Comparison of ENCODE assay signal across 8 mouse cellular contexts in genomic region chr12:86833711-86834415, GRCm38 (mm10). TPM values are rescaled to one million over a fixed set of nuclear protein-coding genes. Genes with fewer than 3 reads are reported as not detected.
A peak's percentile ranks its signal among the peaks of the same experiment; 100 is the strongest.
DNase-seq lines count a peak whose midpoint lies in the region; ATAC-seq lines count a peak whose summit lies in the region.

No protein-coding gene starts in this region.

- 61% methylated on average over 6 of the region's 6 CpGs for WGBS in midbrain, embryonic 11.5 days
- 54% methylated on average over 6 of the region's 6 CpGs for WGBS in midbrain, embryonic 16.5 days
- 57% methylated on average over 6 of the region's 6 CpGs for WGBS in kidney, embryonic 14.5 days
- WGBS in stomach, embryonic 14.5 days: 56% methylated on average over 6 of the region's 6 CpGs

- no peaks in the 10 kb centered on the region; the same call in 1 of the 2 replicates for H3K27me3 ChIP-seq in midbrain, embryonic 11.5 days (ENCODE audit: control insufficient read depth, insufficient read depth, low read length)
- H3K27me3 ChIP-seq in midbrain, embryonic 16.5 days (ENCODE audit: control insufficient read depth, insufficient read depth, low read depth, low read length): no peaks in the 10 kb centered on the region
- no peaks in the 10 kb centered on the region for H3K27me3 ChIP-seq in kidney, embryonic 14.5 days (ENCODE audit: control insufficient read depth, insufficient read depth, low read length)
- no peaks in the 10 kb centered on the region for H3K27me3 ChIP-seq in stomach, embryonic 14.5 days (ENCODE audit: control insufficient read depth, insufficient read depth, low read length)

- H3K4me3 ChIP-seq in midbrain, embryonic 11.5 days (ENCODE audit: low read depth, low read length): no peak overlapping the region
- no peak overlapping the region for H3K4me3 ChIP-seq in midbrain, embryonic 16.5 days (ENCODE audit: low read depth, low read length)
- H3K4me3 ChIP-seq in kidney, embryonic 14.5 days (ENCODE audit: low read length): no peak overlapping the region
- H3K4me3 ChIP-seq in stomach, embryonic 14.5 days (ENCODE audit: low read depth, low read length): no peak overlapping the region

- H3K36me3 ChIP-seq in midbrain, embryonic 11.5 days (ENCODE audit: control insufficient read depth, insufficient read depth, low read length): no peaks in the 10 kb centered on the region
- H3K36me3 ChIP-seq in midbrain, embryonic 16.5 days (ENCODE audit: control insufficient read depth, insufficient read depth, low read length): no peaks in the 10 kb centered on the region
- H3K36me3 ChIP-seq in kidney, embryonic 14.5 days (ENCODE audit: control insufficient read depth, insufficient read depth, low read length): no peaks in the 10 kb centered on the region
- no peaks in the 10 kb centered on the region for H3K36me3 ChIP-seq in stomach, embryonic 14.5 days (ENCODE audit: control insufficient read depth, insufficient read depth, low read length)

- H3K4me1 ChIP-seq in midbrain, embryonic 11.5 days (ENCODE audit: control insufficient read depth, insufficient read depth, low read length): peaks cover 20% of the 10 kb centered on the region
- H3K4me1 ChIP-seq in midbrain, embryonic 16.5 days (ENCODE audit: control insufficient read depth, insufficient read depth, low read length): peaks cover 27% of the 10 kb centered on the region
- peaks cover 37% of the 10 kb centered on the region for H3K4me1 ChIP-seq in kidney, embryonic 14.5 days (ENCODE audit: control insufficient read depth, insufficient read depth, low read length)
- H3K4me1 ChIP-seq in stomach, embryonic 14.5 days (ENCODE audit: control insufficient read depth, insufficient read depth, low read length): peaks cover 43% of the 10 kb centered on the region

- H3K27ac ChIP-seq in midbrain, embryonic 11.5 days (ENCODE audit: low read depth, low read length): no peak overlapping the region
- H3K27ac ChIP-seq in midbrain, embryonic 16.5 days (ENCODE audit: low read length): no peak overlapping the region
- H3K27ac ChIP-seq in kidney, embryonic 14.5 days (ENCODE audit: low read depth, low read length): 0 out of 2 replicates have a peak overlapping the region, but pooled peaks have one; percentile 30
- H3K27ac ChIP-seq in stomach, embryonic 14.5 days (ENCODE audit: low read length): peak overlapping the region; percentile 40; the same call in 1 of the 2 replicates

- no peak overlapping the region for H3K4me2 ChIP-seq in midbrain, embryonic 11.5 days
- H3K4me2 ChIP-seq in midbrain, embryonic 16.5 days (ENCODE audit: low read length): no peak overlapping the region
- H3K4me2 ChIP-seq in kidney, embryonic 14.5 days (replicated peaks; ENCODE audit: low read depth, low read length): no peak overlapping the region
- no peak overlapping the region for H3K4me2 ChIP-seq in stomach, embryonic 14.5 days (replicated peaks; ENCODE audit: low read depth, low read length)

- no peak for DNase-seq in midbrain, embryonic 11.5 days (ENCODE audit: low spot score, missing footprints)
- peak; percentile 90 for DNase-seq in adrenal gland, postnatal 10 days
- DNase-seq in heart, adult 11 months: peak; percentile 100
- DNase-seq in lung, postnatal 10 days: peak; percentile 96
- DNase-seq in cerebellum, postnatal 4 days (ENCODE audit: low spot score in 2 of 2): no peak

- H3K9ac ChIP-seq in midbrain, embryonic 11.5 days (ENCODE audit: low read length): no peak overlapping the region; the same call in 1 of the 2 replicates
- H3K9ac ChIP-seq in midbrain, embryonic 16.5 days (ENCODE audit: low read depth, low read length): no peak overlapping the region
- peak overlapping the region; percentile 28; the same call in 1 of the 2 replicates for H3K9ac ChIP-seq in kidney, embryonic 14.5 days (ENCODE audit: low read depth, low read length)
- H3K9ac ChIP-seq in stomach, embryonic 14.5 days (replicated peaks; ENCODE audit: low read depth, low read length): no peak overlapping the region

- H3K9me3 ChIP-seq in midbrain, embryonic 11.5 days (ENCODE audit: control insufficient read depth, low read length): no peaks in the 10 kb centered on the region
- H3K9me3 ChIP-seq in midbrain, embryonic 16.5 days (replicated peaks; ENCODE audit: control insufficient read depth, low read length, poor library complexity, severe bottlenecking): no peaks in the 10 kb centered on the region
- H3K9me3 ChIP-seq in kidney, embryonic 14.5 days (ENCODE audit: control insufficient read depth, low read length): no peaks in the 10 kb centered on the region
- H3K9me3 ChIP-seq in stomach, embryonic 14.5 days (ENCODE audit: control insufficient read depth, low read depth, low read length): no peaks in the 10 kb centered on the region

- 0 out of 2 replicates have a peak, but pooled peaks have one; percentile 4 for ATAC-seq in midbrain, embryonic 11.5 days (ENCODE audit: low FRiP score)
- ATAC-seq in midbrain, embryonic 16.5 days: no peak
- ATAC-seq in kidney, embryonic 14.5 days (ENCODE audit: low FRiP score, low TSS enrichment): no peak
- ATAC-seq in stomach, embryonic 14.5 days (ENCODE audit: insufficient number of reproducible peaks, insufficient read depth, low FRiP score, low read depth): peak; percentile 83

RNA-seq across cellular contexts. Expression of gene Irf2bpl, which starts 50.7 kb away (rescaled TPM):
- 24.4 and 26.4 TPM in 2 replicates for polyA plus RNA-seq in midbrain, embryonic 11.5 days (2014; fragmentation: Nextera tagmentation; extraction: Ambion mirVana)
- 69.3 and 76.9 TPM in 2 replicates for polyA plus RNA-seq in midbrain, embryonic 16.5 days (2015; fragmentation: Nextera tagmentation; extraction: Ambion mirVana)
- total RNA-seq in adrenal gland, postnatal 10 days (2021): 10 to 100 TPM; 39.7 to 53.2 TPM
- 25.8 and 34.8 TPM in 2 replicates for polyA plus RNA-seq in kidney, embryonic 14.5 days (2014; fragmentation: Nextera tagmentation; extraction: Ambion mirVana)
- polyA plus RNA-seq in stomach, embryonic 14.5 days (2014; fragmentation: Nextera tagmentation; extraction: Ambion mirVana): 18.2 and 21.6 TPM in 2 replicates

Comparison
In these comparisons a context has a peak if more than half of its experiments do, and no peak if none do; other contexts are left out.
1. ATAC-seq: peak in midbrain, embryonic 11.5 days (single experiment) and stomach, embryonic 14.5 days (single experiment); none in midbrain, embryonic 16.5 days (single experiment) and kidney, embryonic 14.5 days (single experiment).
2. DNase-seq: peak in adrenal gland, postnatal 10 days (single experiment), heart, adult 11 months (single experiment) and lung, postnatal 10 days (single experiment); none in midbrain, embryonic 11.5 days (single experiment) and cerebellum, postnatal 4 days (0 of 2).
3. H3K27ac ChIP-seq: peak in kidney, embryonic 14.5 days (single experiment) and stomach, embryonic 14.5 days (single experiment); none in midbrain, embryonic 11.5 days (single experiment) and midbrain, embryonic 16.5 days (single experiment).